Mouse (Mus musculus): ENCODE data around the gene Btk. TPM values are rescaled to one million over a fixed set of nuclear protein-coding genes. Genes with fewer than 3 reads are reported as not detected.
A peak's percentile ranks its signal among the peaks of the same experiment; 100 is the strongest.
"Not testable (repeated sequence)": the region's sequence is repeated elsewhere in the genome, so short reads cannot be mapped to it uniquely, and the experiment has no call there.

The Btk gene
- polyA plus RNA-seq, 1 experiment from 2014 or later, result 0.47 TPM

DNA sequence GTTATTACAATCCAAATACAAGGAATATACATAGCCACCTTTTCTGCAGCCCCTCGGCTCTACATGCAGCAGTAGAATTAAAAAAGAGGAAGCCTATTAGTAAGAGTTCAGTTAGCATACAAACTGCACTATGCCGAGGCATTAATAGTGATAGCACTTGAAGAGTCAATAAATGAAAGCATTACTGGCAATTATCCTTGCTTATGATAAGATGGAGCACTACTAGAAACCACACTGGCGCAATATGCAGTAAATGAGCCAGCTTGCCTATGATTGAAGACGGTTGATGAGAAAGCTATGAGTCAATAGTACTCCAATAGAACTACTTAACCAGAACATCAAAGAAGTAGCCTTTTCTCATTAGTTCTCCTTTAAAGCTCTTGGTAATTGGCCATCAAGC lies 5.5 kb downstream of the Btk start:
- Histone ChIP-seq H3K4me3 (no peak overlapping the region), H3K4me2 (no peak overlapping the region), H3K27me3 (no peaks in the 10 kb centered on the region), H3K9me3 (no peaks in the 10 kb centered on the region), H3K36me3 (no peaks in the 10 kb centered on the region), H3K4me1 (replicated peaks) (no peaks in the 10 kb centered on the region), H3K9ac (no peak overlapping the region), H3K27ac (replicated peaks) (no peak overlapping the region)
- WGBS, result 80% methylated on average over 4 of the region's 4 CpGs
- no peak for ATAC-seq (ENCODE audit: low FRiP score, low read depth)

DNA sequence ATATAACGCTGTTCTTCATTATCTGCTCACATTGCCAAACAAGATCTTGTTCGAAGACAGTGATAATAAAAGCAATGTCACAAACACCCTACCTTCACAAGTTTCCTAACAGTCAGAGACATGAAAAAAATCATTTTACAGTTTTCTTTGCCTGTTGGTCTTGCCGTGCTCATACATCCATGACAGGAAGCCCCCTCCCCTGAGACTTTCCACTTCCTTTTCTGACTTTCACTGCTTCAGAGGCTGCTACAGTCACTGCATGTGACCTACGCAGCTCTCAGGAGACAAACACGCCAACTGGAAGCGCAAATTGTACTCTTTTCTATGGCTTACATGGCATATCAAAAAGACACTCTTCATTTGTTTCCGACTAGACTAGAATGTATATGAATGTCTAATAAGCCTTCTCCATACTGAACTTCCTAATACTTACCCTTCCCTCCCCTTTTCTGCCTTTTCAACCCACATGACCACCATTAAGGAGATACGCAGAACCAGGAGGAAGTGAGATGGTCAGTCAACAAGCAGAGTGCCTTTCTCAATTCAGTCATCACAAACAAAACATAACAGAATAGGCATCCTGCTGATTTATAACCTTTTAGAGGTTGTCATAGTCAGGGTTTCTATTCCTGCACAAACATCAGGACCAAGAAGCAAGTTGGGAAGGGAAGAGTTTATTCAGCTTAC lies 16.7 kb downstream of the Btk start:
- Histone ChIP-seq H3K36me3 (no peaks in the 10 kb centered on the region), H3K9me3 (no peaks in the 10 kb centered on the region), H3K27me3 (no peaks in the 10 kb centered on the region), H3K4me3 (no peak overlapping the region), H3K27ac (replicated peaks) (no peak overlapping the region), H3K4me2 (no peak overlapping the region), H3K4me1 (replicated peaks) (no peaks in the 10 kb centered on the region), H3K9ac (no peak overlapping the region)
- 85% methylated on average over 8 of the region's 8 CpGs for WGBS
- ATAC-seq (ENCODE audit: low FRiP score, low read depth), result no peak

DNA sequence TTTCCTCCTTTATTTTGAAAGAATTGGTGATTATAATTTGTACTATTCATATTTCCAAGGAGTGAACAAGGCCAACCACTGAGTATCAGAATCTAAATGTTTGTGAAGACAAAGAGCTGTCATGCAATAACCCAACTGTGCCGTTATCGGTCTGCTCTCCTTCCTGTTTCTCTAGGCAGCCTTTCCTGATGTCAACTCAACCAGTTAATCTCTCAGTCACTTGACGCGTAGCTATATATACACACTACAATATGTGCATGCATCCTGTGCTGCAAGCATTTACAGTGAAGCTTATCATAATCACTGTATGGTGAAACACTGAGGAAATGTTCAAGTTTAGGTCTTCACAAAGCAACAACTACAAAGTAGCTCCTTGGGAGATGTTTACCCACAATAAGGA lies 19.0 kb downstream of the Btk start:
- Histone ChIP-seq H3K27me3 (no peaks in the 10 kb centered on the region), H3K9ac (no peak overlapping the region), H3K4me2 (no peak overlapping the region), H3K27ac (replicated peaks) (no peak overlapping the region), H3K4me3 (no peak overlapping the region), H3K4me1 (replicated peaks) (no peaks in the 10 kb centered on the region), H3K36me3 (no peaks in the 10 kb centered on the region), H3K9me3 (no peaks in the 10 kb centered on the region)
- no peak for ATAC-seq (ENCODE audit: low FRiP score, low read depth)
- 88% methylated on average over 4 of the region's 4 CpGs for WGBS

DNA sequence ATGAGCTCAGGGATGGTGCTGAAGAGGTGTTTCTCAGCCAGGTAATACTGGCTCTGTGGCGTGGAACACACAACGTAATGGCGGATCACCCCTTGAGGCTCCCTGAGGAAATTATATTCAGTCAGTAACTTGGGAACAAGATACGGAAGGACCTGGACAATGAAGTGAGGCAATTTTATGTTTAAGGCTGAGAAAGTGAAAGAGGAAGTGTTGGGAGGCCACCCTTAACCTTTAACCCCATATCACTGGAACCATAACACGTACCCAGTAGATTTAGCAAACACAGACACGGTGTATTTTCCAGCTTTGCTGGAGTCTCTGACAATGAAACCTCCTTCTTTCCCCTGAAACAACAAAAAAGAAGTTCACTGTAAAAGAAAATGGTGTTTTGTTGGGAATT lies 28.9 kb downstream of the Btk start:
- no peak for ATAC-seq (ENCODE audit: low FRiP score, low read depth)
- WGBS, result 77% methylated on average over 6 of the region's 6 CpGs

DNA sequence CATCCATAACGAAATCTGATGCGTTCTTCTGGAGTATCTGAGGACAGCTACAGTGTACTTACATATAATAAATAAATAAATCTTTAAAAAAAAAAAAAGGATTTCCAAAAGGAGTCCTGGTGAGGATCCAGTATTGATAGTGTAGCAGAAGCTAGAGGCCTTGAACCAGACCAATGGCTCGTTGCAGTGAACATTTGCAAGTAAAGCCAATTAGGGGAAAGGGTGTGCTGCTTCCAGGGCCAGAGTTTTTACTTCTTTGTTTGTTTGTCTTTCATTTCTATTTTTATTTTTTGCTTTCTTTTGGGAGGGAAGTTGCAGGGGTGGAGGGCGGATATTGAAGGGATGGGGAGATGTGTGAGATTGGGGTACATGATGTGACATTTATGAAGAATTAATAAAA lies 30.0 kb downstream of the Btk start:
- no peaks in the 10 kb centered on the region for H3K9me3 ChIP-seq
- no peak overlapping the region for H3K27ac ChIP-seq (replicated peaks)
- H3K36me3 ChIP-seq, result no peaks in the 10 kb centered on the region
- 93% methylated on average over 4 of the region's 4 CpGs for WGBS
- no peaks in the 10 kb centered on the region for H3K4me1 ChIP-seq (replicated peaks)
- no peak overlapping the region for H3K4me3 ChIP-seq
- no peak overlapping the region for H3K9ac ChIP-seq
- ATAC-seq (ENCODE audit: low FRiP score, low read depth), result no peak
- H3K27me3 ChIP-seq, result no peaks in the 10 kb centered on the region
- H3K4me2 ChIP-seq, result no peak overlapping the region

More for the DNA sequence above, 28.9 kb downstream of the Btk start:
- Histone ChIP-seq H3K4me3 (no peak overlapping the region), H3K9ac (no peak overlapping the region), H3K4me1 (replicated peaks) (no peaks in the 10 kb centered on the region), H3K9me3 (no peaks in the 10 kb centered on the region), H3K4me2 (no peak overlapping the region), H3K27me3 (no peaks in the 10 kb centered on the region), H3K36me3 (no peaks in the 10 kb centered on the region), H3K27ac (replicated peaks) (no peak overlapping the region)

DNA sequence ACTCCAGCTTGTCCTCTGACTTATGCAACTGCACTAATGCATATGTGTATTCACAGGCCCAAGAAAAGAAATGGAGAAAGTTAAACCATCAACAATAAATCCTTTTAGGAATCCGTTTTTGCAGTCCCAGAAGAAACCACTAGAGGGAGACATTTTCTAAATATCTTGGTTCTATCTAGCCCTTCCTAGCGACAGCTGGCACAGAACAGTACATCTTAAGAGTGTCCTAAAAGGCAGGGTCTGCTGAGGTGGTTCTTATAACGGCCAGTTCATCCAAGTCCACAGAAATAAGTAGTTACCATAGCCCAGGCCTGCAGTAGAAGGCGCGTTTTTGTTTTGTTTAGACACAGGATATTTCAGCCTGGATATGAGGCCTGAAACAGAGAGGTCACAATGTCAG lies 32.5 kb downstream of the Btk start:
- ATAC-seq (ENCODE audit: low FRiP score, low read depth), result no peak

DNA sequence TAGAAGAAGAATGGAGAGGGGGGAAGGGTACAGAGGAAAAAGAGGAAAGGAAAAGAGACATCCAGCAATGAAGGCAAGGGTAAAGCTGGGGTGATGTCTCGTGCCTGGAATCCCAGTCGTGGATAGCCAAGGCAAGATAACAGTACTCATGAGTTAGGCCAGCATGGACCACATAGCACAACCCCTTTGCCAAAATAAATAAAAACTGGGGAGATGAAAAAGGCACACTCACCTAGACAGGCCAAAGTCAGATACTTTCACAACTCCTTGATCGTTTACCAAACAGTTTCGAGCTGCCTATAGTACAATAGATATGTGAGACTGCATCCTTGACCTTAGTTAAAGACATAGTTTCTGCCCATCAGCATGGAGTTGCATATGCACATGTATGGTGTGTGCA lies 36.0 kb downstream of the Btk start:
- Histone ChIP-seq H3K4me3 (no peak overlapping the region), H3K9me3 (no peaks in the 10 kb centered on the region), H3K27ac (replicated peaks) (no peak overlapping the region), H3K27me3 (no peaks in the 10 kb centered on the region), H3K4me2 (no peak overlapping the region), H3K4me1 (replicated peaks) (no peaks in the 10 kb centered on the region), H3K9ac (no peak overlapping the region), H3K36me3 (no peaks in the 10 kb centered on the region)
- WGBS, result 87% methylated on average over 4 of the region's 4 CpGs
- no peak for ATAC-seq (ENCODE audit: low FRiP score, low read depth)

More for the DNA sequence above, 32.5 kb downstream of the Btk start:
- H3K4me2 ChIP-seq, result no peak overlapping the region
- H3K36me3 ChIP-seq, result no peaks in the 10 kb centered on the region
- H3K4me3 ChIP-seq, result no peak overlapping the region
- WGBS, result 23% methylated on average over 5 of the region's 5 CpGs
- H3K4me1 ChIP-seq (replicated peaks), result no peaks in the 10 kb centered on the region
- no peaks in the 10 kb centered on the region for H3K9me3 ChIP-seq
- H3K9ac ChIP-seq, result no peak overlapping the region
- no peaks in the 10 kb centered on the region for H3K27me3 ChIP-seq
- H3K27ac ChIP-seq (replicated peaks), result no peak overlapping the region

DNA sequence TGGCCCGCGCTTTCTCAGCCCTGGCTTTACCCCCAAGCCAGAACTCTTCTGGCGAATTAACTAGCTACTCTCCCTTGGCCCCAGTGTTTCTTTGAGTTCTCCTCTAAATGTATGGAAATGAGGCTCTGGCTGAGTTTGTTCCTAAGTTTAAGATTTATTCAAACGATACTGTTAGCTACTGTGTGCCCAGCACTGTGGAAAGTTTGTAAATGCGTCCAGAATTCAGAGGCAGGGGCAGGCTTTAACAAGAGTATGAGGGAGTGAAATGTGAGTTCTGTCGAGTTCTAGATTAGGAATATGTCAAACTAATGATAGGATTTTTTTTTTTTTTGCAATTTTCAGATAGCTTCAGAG lies 41.4 kb downstream of the Btk start:
- no peak for ATAC-seq (ENCODE audit: low FRiP score, low read depth)
- H3K36me3 ChIP-seq, result no peaks in the 10 kb centered on the region
- WGBS, result 25% methylated on average over 6 of the region's 6 CpGs
- H3K4me1 ChIP-seq (replicated peaks), result no peaks in the 10 kb centered on the region
- H3K27me3 ChIP-seq, result no peaks in the 10 kb centered on the region
- H3K4me2 ChIP-seq, result peak overlapping the region; percentile 71
- peak overlapping the region; percentile 73 for H3K27ac ChIP-seq (replicated peaks)
- peak overlapping the region; percentile 53 for H3K4me3 ChIP-seq
- H3K9ac ChIP-seq, result peak overlapping the region; percentile 49; the same call in 1 of the 2 replicates
- no peaks in the 10 kb centered on the region for H3K9me3 ChIP-seq

DNA sequence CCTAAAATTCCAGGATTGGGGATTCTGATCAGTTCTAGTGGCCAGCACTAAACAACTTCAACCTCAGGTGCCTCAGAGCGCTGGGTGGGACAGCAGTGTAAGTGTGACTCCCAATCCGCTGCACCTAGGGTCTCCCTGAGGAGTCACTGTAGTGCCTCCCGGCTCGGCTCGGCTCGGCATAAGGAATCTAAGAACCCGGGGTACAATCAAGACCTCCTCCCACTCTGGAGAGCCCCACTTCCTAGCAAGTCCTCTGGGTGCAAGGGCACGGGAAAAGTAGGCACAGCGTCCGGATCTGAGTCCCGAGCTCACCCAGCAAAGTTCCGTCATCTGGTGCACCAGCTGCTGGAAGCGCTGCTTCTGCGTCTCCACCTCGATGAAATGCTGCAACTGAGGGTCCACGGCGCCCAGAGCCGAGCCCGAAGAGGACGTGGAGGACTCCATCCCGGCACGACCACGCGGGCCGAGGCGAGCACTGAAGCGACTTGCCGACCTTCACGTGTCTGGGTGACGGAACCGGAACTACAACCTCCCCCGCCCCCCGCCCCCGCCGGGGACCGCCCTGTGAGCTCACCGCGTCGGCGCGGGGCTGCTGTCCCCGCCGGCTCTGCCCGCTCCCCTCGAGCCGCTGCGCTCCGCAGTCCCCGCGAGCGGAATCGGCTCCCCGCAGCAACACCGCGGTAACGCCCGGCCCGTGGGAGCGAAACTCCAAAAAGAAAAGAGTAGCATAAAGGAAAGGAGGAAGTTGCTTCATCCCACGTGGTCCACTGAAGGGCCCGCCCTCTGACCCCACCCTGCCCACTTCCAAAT lies 42.0 kb downstream of the Btk start, which contains the start of gene Timm8a1:
TSS of gene Timm8a1 (minus strand) at position 721 of the 810 bp plus-strand sequence.
- H3K27ac ChIP-seq (replicated peaks), result peak within 1 kb of the TSS; percentile 73
- WGBS, result 19% methylated on average over 44 of the region's 61 CpGs

DNA sequence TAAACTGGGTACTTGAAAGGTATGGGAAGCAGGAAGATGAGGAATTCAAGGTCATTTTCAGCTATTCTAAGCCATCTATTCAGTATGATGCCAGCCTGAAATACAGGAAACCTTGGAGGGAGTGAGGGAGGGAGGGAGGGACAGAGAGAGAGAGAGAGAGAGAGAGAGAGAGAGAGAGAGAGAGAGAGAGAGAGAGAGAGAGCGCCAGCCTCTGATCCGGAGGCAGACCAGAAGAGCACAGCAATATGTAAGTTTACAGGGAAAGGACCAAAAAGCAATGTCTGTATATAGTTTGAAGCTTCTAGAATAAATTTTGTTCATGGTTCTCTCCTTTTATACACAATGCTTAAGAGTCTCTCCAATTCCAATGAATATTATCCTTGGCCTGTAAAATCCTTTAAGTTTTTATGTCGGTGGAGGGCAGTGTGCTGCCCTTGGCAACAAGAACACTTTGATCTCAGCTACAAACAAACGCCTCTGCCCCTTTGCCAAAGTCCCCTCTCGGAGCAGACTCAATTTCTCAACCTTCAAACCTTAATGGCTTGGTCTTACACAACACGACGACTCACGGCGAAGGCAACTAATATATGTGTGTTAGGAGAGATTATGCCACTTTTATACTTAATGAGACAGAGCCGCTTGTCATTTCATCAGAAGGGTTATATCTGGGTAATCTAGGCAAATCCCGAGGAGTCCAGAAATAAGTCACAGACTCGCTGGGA lies 42.8 kb downstream of the Btk start:
- peak; percentile 5; the same call in 1 of the 2 replicates for ATAC-seq (ENCODE audit: low FRiP score, low read depth)
- Histone ChIP-seq H3K4me1 (replicated peaks) (no peaks in the 10 kb centered on the region), H3K9ac (peak overlapping the region; percentile 42), H3K27me3 (no peaks in the 10 kb centered on the region), H3K27ac (replicated peaks) (no peak overlapping the region), H3K36me3 (no peaks in the 10 kb centered on the region), H3K4me3 (peak overlapping the region; percentile 53), H3K4me2 (peak overlapping the region; percentile 71), H3K9me3 (no peaks in the 10 kb centered on the region)
- 29% methylated on average over 12 of the region's 12 CpGs for WGBS

More for the DNA sequence above, 42.0 kb downstream of the Btk start, which contains the start of gene Timm8a1:
- Histone ChIP-seq H3K9me3 (no peaks in the 10 kb centered on the region), H3K4me1 (replicated peaks) (no peaks in the 10 kb centered on the region), H3K9ac (peak within 1 kb of the TSS; percentile 49), H3K4me2 (peak within 1 kb of the TSS; percentile 71), H3K27me3 (no peaks in the 10 kb centered on the region), H3K36me3 (no peaks in the 10 kb centered on the region), H3K4me3 (peak within 1 kb of the TSS; percentile 53)
- ATAC-seq (ENCODE audit: low FRiP score, low read depth), result peak; percentile 94

DNA sequence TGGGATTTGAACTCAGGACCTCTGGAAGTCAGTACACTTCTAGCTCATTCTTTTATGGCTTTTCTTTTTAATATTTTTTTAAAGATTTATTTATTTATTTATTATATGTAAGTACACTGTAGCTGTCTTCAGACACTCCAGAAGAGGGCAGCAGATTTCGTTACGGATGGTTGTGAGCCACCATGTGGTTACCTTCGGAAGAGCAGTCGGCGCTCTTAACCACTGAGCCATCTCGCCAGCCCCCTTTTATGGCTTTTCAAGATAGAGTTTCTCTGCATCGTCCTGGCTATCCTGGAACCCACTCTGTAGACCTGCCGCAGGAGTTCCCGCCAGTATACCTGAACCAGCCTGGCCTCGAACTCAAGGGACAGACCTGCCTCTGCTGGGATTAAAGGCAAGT lies 43.6 kb downstream of the Btk start:
- H3K27me3 ChIP-seq; H3K9me3 ChIP-seq; H3K4me3 ChIP-seq; ATAC-seq (ENCODE audit: low FRiP score, low read depth); H3K27ac ChIP-seq (replicated peaks); H3K9ac ChIP-seq; H3K4me1 ChIP-seq (replicated peaks); H3K4me2 ChIP-seq; H3K36me3 ChIP-seq: not testable (repeated sequence)
- WGBS, result 92% methylated on average over 10 of the region's 10 CpGs

DNA sequence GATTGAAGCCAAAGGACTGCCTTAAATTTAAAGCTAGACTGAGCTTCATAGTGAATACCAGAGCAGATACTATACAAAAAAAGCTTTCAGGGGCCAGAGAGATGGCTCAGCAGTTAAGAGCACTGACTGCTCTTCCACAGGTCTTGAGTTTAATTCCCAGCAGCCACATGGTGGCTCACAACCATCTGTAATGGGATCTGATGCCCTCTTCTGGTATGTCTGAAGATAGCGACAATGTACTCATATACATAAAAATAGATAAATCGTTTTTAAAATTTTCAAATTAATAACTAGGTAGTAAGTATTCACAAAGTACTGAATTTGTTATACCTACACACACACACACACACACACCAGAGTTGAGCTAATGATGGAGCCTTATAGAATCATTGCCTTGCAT lies 50.0 kb downstream of the Btk start:
- ATAC-seq (ENCODE audit: low FRiP score, low read depth), result no peak
- no peak overlapping the region for H3K9ac ChIP-seq
- H3K4me1 ChIP-seq (replicated peaks), result no peaks in the 10 kb centered on the region
- H3K4me2 ChIP-seq, result no peak overlapping the region
- H3K4me3 ChIP-seq, result no peak overlapping the region
- WGBS, result 82% methylated on average over 2 of the region's 2 CpGs
- no peak overlapping the region for H3K27ac ChIP-seq (replicated peaks)
- no peaks in the 10 kb centered on the region for H3K9me3 ChIP-seq
- no peaks in the 10 kb centered on the region for H3K27me3 ChIP-seq
- no peaks in the 10 kb centered on the region for H3K36me3 ChIP-seq

Measured in hindbrain, embryonic 15.5 days (tissue).